Mouse (Mus musculus) brown adipose tissue, adult 24 weeks (tissue): Measurements from ENCODE around the gene Gm16427. TPM values are rescaled to one million over a fixed set of nuclear protein-coding genes. Genes with fewer than 3 reads are reported as not detected.
"Not testable (repeated sequence)": the region's sequence is repeated elsewhere in the genome, so short reads cannot be mapped to it uniquely, and the experiment has no call there.

ENCODE experiments used
- H3K27ac ChIP-seq: fragments of 200-500 bp; replicated peaks from 2 replicates; pipeline ENCODE4 v1.5.1; 2012; ENCODE audit warnings: low read depth, mild to moderate bottlenecking, low read length
- H3K4me1 ChIP-seq: fragments of 200-500 bp; 2 replicates; pipeline ENCODE4 v1.6.1; 2012; ENCODE audit warnings: low read length, mixed read lengths; ENCODE audit not compliant: control insufficient read depth, insufficient read depth, insufficient read length
- H3K4me3 ChIP-seq: fragments of 200-500 bp; 2 replicates; pipeline ENCODE4 v1.5.1; 2012; ENCODE audit warnings: low read depth, mild to moderate bottlenecking, low read length, moderate library complexity; ENCODE audit not compliant: insufficient read depth
- polyA plus RNA-seq: library from polyadenylated mRNA; stranded (reverse); fragments of >200 nt; gene quantifications from 2 replicates; pipeline ENCODE4 v1.2.4, GENCODE M21; 2012; ENCODE audit not compliant: missing spikeins, insufficient read depth, insufficient read length

Gm16427 gene
- polyA plus RNA-seq, result not detected in 2 replicates

- H3K4me1 ChIP-seq, H3K4me3 ChIP-seq, H3K27ac ChIP-seq: not testable (repeated sequence)
These were observed at the start of gene Gm16427 for GRCm38 (mm10) chr5:93540100-93540499. TSS of gene Gm16427 (minus strand) at chr5:93540200.

Other genes starting within 250 kb of the Gm16427 start
- not detected in 2 replicates for gene C87414, start 131.4 kb upstream of the Gm16427 start, polyA plus RNA-seq